Mouse (Mus musculus): ENCODE results near the gene Stra6. TPM values are rescaled to one million over a fixed set of nuclear protein-coding genes. Genes with fewer than 3 reads are reported as not detected.
A peak's percentile ranks its signal among the peaks of the same experiment; 100 is the strongest.

Gene Stra6
- total RNA-seq, 2 experiments from 2014 or later: 17.1 to 17.7 TPM

GRCm38 (mm10) chr9:58087277-58087998 lies 23.9 kb downstream of the Stra6 start:
- peak overlapping the region; percentile 89 for H3K27ac ChIP-seq
- peak; percentile 59 for TF ChIP-seq CTCF (conservative IDR thresholded peaks at IDR 0.05)
- no peak overlapping the region for H3K4me3 ChIP-seq
- DNase-seq (ENCODE audit: low spot score in 2 of 2): no peak

GRCm38 (mm10) chr9:58091623-58092425 lies 28.2 kb downstream of the Stra6 start:
- H3K4me3 ChIP-seq: no peak overlapping the region
- no peak for DNase-seq (ENCODE audit: low spot score in 2 of 2)
- no peak for TF ChIP-seq CTCF (conservative IDR thresholded peaks at IDR 0.05)
- peak overlapping the region; percentile 36; the same call in 1 of the 2 replicates for H3K27ac ChIP-seq

DNA sequence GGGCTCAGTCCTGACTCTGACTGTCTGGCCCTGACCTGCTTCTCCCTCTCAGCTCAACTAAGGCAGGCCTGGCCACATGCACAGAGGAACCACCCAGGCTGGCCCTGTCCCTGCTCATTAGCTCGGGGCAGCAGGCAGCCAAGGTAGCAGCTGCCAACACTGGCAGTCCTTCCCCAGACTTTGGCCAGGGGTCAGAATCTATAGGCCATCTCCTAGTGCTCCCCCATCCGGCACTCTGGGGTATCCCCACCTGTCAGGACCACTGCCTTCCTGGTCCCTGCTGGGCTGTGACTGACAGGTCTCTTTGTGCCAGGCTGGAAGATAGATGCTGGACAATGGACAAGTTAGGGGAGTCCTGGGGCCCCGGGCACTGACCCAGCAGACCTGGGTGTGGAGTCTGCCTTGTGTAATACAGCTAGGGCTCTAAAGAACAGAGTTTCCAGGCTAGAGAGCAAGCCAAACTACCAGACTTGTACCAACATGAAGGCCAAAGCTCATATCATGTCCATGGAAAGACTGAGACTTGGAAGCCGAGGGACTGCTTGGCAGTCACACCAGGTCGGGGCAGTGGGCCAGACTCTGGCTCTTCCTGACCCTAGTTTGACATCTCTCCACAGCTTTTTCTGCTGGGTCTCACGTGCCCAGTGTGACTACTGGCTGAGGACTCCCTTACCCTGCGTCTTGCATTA lies 29.1 kb downstream of the Stra6 start:
- Histone ChIP-seq H3K4me3 (no peak overlapping the region), H3K27ac (peak overlapping the region; percentile 36; the same call in 1 of the 2 replicates)
- peak in 1 of 2 experiments; percentile 31 for DNase-seq (ENCODE audit: low spot score in 2 of 2)
- peak; percentile 21 for TF ChIP-seq CTCF (conservative IDR thresholded peaks at IDR 0.05)

- H3K27ac ChIP-seq: no peak overlapping the region
- H3K4me3 ChIP-seq: no peak overlapping the region
- TF ChIP-seq CTCF (conservative IDR thresholded peaks at IDR 0.05): peak; percentile 46
- DNase-seq (ENCODE audit: low spot score in 2 of 2): no peak
Measured at GRCm38 (mm10) chr9:58093776-58094175, 30.2 kb downstream of the Stra6 start.

DNA sequence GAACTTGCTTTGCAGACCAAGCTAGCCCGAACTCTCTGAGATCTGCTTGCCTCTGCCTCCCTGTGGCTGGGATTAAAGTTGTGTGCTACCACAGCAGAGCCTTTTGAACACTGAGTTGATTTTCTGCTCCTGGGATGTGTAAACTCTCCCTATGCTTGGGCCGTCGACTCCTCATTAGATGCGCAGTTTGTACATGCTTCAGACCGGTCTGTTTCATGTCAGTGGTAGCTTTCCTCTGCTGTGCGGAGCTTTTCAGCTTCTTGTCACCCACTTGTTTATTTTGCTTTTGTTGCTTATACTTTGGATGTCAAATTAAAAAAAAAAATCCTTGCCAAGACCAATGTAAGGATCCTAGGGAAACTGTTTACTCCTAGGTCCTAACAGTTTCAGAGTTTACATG lies 32.4 kb downstream of the Stra6 start:
- Histone ChIP-seq H3K4me3 (no peak overlapping the region), H3K27ac (peak overlapping the region; percentile 91)
- TF ChIP-seq CTCF (conservative IDR thresholded peaks at IDR 0.05): 0 out of 2 replicates have a peak, but pooled peaks have one; percentile 13
- DNase-seq (ENCODE audit: low spot score in 2 of 2): no peak

DNA sequence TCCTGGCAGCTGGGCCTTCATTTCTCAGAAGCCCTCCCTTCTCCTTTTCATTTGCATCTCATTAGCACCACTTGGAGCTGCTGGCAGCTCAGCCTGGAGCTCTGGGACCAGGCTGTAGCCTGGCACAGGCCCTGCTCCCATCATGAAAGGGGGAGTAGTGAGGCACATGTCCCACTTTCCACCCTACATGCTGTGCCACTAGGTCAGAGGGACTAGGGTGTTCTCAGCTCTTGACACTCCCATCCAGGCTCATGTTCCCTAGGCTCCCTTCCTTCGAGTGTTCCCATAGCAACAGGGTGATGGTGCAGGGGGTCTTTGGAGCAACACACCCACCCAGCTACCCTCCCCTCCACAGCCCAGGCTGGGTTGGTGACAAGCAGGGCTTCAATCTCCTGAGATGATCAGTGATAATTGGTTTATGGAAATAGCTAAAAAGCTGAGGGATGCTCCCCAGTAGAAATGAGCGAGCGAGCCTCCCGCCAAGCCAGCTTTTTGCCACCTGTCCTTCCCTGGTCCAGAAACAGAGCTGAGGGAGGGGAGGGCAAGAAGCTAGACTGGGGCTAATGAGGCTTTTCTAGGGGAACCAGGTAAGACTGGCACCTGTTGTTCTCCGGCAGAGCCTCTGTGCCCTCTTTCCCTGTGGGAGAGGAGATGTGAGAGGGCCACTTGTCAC lies 33.2 kb downstream of the Stra6 start:
- TF ChIP-seq CTCF (conservative IDR thresholded peaks at IDR 0.05): no peak
- peak; percentile 66 to 78 for DNase-seq (ENCODE audit: low spot score in 2 of 2)
- Histone ChIP-seq H3K4me3 (no peak overlapping the region), H3K27ac (peak overlapping the region; percentile 91)

GRCm38 (mm10) chr9:58099836-58100565 lies 36.4 kb downstream of the Stra6 start:
- no peak for DNase-seq (ENCODE audit: low spot score in 2 of 2)
- TF ChIP-seq CTCF (conservative IDR thresholded peaks at IDR 0.05): no peak
- Histone ChIP-seq H3K27ac (peak overlapping the region; percentile 91), H3K4me3 (no peak overlapping the region)

DNA sequence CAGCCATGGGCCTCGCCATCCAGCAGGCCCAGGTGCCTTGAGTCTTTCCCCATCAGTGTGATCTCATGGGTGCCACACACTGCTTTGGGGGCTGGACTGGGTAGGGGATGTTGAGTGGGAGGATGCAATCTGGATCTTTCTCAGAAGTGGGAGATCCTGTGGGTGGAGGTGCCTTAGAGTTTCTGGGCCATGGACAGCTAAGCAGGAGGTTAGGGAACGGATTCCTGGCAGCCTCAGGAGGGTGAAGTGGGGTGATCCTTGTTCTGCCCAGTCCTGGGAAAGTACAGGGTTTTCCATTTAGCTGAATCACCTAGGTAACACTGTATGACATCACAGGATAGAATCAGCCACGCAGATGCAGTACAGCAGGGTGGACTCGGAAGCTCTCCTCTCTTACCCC lies 38.4 kb downstream of the Stra6 start:
- no peak for TF ChIP-seq CTCF (conservative IDR thresholded peaks at IDR 0.05)
- Histone ChIP-seq H3K27ac (peak overlapping the region; percentile 87), H3K4me3 (no peak overlapping the region)
- DNase-seq (ENCODE audit: low spot score in 2 of 2): peak; percentile 54 to 63

DNA sequence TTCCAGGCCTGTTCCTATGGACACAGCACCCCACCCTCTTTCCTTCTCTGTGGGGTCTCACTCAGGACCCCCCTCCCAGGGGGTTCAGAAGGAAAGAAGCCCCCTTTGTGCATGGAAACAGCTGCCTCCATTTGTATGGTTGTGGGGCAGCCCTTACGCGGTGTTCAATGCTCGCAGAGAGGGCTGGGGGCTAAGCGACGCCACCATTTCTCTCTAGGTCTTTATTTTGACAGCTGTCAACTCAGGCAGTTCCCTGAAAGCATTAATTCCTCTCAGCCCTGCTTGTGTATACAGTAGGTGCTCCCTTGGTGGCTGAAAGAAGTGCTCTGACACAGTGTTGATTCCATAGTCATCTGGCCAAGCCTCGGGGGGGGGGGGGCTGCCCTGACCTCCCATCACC lies 40.1 kb downstream of the Stra6 start:
- DNase-seq (ENCODE audit: low spot score in 2 of 2): no peak
- Histone ChIP-seq H3K4me3 (no peak overlapping the region), H3K27ac (peak overlapping the region; percentile 87)
- TF ChIP-seq CTCF (conservative IDR thresholded peaks at IDR 0.05): no peak

DNA sequence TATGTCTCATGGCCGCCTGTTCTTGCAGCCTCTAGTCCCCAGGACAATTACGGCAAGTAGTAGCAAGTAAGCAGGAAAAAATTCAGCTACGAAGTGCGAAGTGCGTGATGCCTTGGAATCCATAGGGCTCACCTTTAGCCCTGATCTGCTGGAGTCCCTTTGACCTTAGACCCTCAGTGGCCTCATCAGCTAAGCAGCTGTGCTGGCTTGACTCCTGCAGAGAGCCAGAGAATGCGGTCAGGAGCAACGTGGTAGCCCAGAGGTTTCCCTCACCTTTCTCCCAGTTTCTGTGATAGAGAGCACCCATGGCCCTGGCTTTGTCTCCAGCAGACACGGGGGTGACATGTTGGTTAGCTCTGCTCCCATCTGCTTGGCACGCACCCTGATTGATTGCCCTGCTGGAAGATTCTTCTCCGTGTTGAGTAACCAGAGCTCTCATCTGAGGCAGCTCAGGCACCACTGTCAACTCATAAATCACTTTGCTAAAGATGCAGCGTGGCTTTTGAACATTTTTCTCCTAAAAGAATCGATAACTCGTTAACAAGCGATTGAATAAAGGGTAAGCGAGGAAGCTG lies 42.1 kb downstream of the Stra6 start:
- no peak for DNase-seq (ENCODE audit: low spot score in 2 of 2)
- Histone ChIP-seq H3K27ac (peak overlapping the region; percentile 87), H3K4me3 (no peak overlapping the region)
- TF ChIP-seq CTCF (conservative IDR thresholded peaks at IDR 0.05): no peak

GRCm38 (mm10) chr9:58107494-58107893 lies 43.9 kb downstream of the Stra6 start:
- peak overlapping the region; percentile 87 for H3K27ac ChIP-seq
- no peak for TF ChIP-seq CTCF (conservative IDR thresholded peaks at IDR 0.05)
- DNase-seq (ENCODE audit: low spot score in 2 of 2): no peak
- no peak overlapping the region for H3K4me3 ChIP-seq

Data from layer of hippocampus, adult 2 months (tissue).